Mouse (Mus musculus) layer of hippocampus, adult 2 months (tissue): ENCODE measurements around the gene Tmbim7. TPM values are rescaled to one million over a fixed set of nuclear protein-coding genes. Genes with fewer than 3 reads are reported as not detected.
A peak's percentile ranks its signal among the peaks of the same experiment; 100 is the strongest.
"Not testable (repeated sequence)": the region's sequence is repeated elsewhere in the genome, so short reads cannot be mapped to it uniquely, and the experiment has no call there.

Source experiments
- DNase-seq, 2 experiments: peaks; one replicate each; pipeline ENCODE4 v3.0.0; 2022; ENCODE audit warnings: low spot score in 2 of 2
- H3K27ac ChIP-seq: fragments of 200-600 bp; 2 replicates; pipeline ENCODE4 v1.8.1; 2022
- H3K4me3 ChIP-seq: fragments of 200-600 bp; 2 replicates; pipeline ENCODE4 v1.8.1; 2022; ENCODE audit warnings: mild to moderate bottlenecking
- CTCF ChIP-seq: fragments of 200-600 bp; conservative IDR thresholded peaks from 2 replicates; pipeline ENCODE4 v1.8.1; 2022; ENCODE audit warnings: antibody characterized with exemption, mild to moderate bottlenecking, moderate library complexity
- total RNA-seq, 2 experiments: library from RNA; stranded (reverse); gene quantifications; 2 replicates each; pipeline ENCODE4 v1.2.3; 2021

The Tmbim7 gene
- total RNA-seq, 2 experiments from 2014 or later, result not detected

GRCm38 (mm10) chr5:3646991-3647707 lies 3.8 kb upstream of the Tmbim7 start:
- TF ChIP-seq CTCF, result peak; percentile 79
- Histone ChIP-seq H3K27ac (peak overlapping the region; percentile 96), H3K4me3 (peak overlapping the region; percentile 62)
- peak; percentile 60 to 65 for DNase-seq

DNA sequence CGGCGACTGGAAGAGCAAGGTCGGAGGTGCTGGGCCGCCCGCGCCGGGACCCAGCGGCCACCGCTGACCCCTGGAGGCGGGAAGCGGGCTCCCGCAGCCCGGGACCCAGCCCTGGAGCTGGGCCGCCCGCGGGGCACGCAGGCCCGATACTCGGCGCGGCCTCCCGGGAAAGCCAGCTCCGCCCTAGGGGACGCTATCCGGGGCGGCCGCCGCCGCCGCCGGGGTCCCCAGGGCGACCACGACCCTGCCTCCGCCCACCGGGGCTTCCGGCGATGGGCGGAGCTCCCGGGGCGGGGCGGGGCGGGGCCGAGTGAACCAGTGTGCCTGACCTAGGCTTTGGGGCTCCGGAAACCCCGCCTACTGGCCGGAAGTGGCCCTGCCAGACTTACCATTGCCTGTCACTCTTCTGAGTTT lies 3.3 kb upstream of the Tmbim7 start:
- H3K27ac ChIP-seq, result peak overlapping the region; percentile 96
- peak; percentile 56 for TF ChIP-seq CTCF
- peak; percentile 80 to 84 for DNase-seq

GRCm38 (mm10) chr5:3648206-3648848 lies 2.7 kb upstream of the Tmbim7 start:
- peak overlapping the region; percentile 32 for H3K4me3 ChIP-seq
- TF ChIP-seq CTCF, result no peak
- DNase-seq, result no peak
- H3K27ac ChIP-seq, result no peak overlapping the region

More for the DNA sequence above, 3.3 kb upstream of the Tmbim7 start:
- H3K4me3 ChIP-seq, result peak overlapping the region; percentile 62

GRCm38 (mm10) chr5:3648849-3649210 lies 2.2 kb upstream of the Tmbim7 start:
- no peak for TF ChIP-seq CTCF
- no peak for DNase-seq
- Histone ChIP-seq H3K4me3 (no peak overlapping the region), H3K27ac (no peak overlapping the region)

GRCm38 (mm10) chr5:3651621-3652020 lies 640 bp downstream of the Tmbim7 start:
- H3K4me3 ChIP-seq, result no peak overlapping the region
- H3K27ac ChIP-seq, result no peak overlapping the region
- DNase-seq, result no peak
- TF ChIP-seq CTCF, result no peak

DNA sequence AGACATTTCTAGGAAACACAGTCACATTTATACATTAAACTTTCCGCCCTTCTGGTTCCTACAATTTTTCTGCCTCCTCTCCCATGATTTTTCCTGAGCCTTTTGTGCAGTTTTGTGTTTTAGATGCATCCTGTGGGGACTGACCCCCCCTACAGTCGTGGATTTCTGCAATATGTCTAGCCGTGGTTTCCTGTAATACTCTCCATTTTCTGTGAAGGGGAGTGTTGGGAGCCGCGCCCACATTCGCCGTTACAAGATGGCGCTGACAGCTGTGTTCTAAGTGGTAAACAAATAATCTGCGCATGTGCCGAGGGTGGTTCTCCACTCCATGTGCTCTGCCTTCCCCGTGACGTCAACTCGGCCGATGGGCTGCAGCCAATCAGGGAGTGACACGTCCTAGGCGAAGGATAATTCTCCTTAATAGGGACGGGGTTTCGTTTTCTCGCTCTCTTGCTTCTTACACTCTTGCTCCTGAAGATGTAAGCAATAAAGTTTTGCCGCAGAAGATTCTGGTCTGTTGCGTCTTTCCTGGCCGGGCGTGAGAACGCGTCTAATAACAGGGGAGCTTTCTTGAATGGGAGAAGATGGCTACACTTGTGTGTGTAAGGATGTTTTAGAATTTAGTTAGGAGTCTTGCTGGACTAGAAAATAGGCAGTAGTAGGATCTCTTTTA lies 2.1 kb downstream of the Tmbim7 start:
- not testable (repeated sequence) for H3K27ac ChIP-seq, DNase-seq, H3K4me3 ChIP-seq

DNA sequence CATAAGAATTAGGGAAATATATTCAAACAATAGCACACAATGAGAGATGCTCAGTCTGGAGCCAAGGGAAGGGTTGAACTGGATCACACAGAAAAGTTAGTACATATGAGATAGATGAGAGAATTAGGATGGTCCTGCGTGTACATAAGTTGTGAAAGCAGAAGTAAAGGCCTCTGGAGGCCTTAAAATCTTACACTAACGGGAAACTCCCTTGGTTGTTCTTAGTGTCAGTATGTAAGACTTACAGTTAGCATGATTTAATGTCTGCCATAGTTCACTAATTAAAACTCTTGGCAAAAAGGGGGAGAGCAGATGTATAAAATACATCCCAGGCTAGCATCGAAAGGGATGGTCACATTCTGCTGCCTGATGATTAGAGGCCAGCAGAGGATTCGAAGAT lies 2.8 kb downstream of the Tmbim7 start:
- DNase-seq, result no peak
- no peak for TF ChIP-seq CTCF
- Histone ChIP-seq H3K27ac (no peak overlapping the region), H3K4me3 (no peak overlapping the region)

DNA sequence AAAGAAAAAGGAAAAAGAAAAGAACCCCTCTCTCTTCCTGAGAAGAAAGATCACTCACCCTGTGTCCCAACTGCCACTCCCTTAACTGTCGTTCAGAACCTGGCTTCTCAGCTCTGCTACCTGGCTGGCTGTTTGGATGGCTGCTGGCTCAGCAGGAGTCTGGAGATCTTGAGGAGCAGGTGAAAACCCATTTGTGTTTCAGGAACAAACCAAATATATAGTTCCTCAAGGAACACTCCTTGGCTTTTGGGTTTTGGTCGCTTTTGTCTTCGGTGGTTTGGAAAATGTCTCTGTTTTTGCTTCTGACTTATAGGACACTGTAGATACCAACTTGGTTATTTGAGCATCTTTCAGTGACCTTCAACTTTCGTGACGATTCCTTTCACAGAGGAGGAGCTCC lies 6.1 kb downstream of the Tmbim7 start, which contains the start of gene Gatad1:
Gene Gatad1, minus strand, starts transcription at position 101 of the 400 bp plus-strand sequence.
- no peak for TF ChIP-seq CTCF
- Histone ChIP-seq H3K4me3 (no peak within 1 kb of the TSS), H3K27ac (no peak within 1 kb of the TSS)
- DNase-seq, result no peak

DNA sequence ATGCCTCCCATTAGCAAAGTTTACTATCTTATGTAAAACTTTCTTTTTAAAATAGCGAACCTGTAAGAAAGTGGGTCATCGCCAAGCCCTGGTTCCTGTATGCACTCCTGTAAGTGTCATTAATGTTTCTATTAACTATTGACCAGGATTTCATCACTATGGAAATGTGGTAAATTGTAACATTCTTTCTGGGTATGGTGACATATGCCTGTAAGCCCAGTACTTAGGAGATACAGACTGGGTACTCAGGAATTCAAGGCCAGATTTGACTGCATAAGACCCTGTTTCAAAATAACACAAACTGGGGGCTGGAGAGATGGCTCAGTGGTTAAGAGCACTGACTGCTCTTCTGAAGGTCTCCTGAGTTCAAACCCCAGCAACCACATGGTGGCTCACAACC lies 14.2 kb downstream of the Tmbim7 start:
- TF ChIP-seq CTCF, result no peak
- no peak for DNase-seq
- Histone ChIP-seq H3K4me3 (no peak overlapping the region), H3K27ac (no peak overlapping the region)

- DNase-seq, result no peak
- TF ChIP-seq CTCF, result no peak
- Histone ChIP-seq H3K4me3 (no peak overlapping the region), H3K27ac (no peak overlapping the region)
Measured at GRCm38 (mm10) chr5:3666585-3666984, 15.6 kb downstream of the Tmbim7 start.

GRCm38 (mm10) chr5:3669938-3670554 lies 19.1 kb downstream of the Tmbim7 start:
- H3K4me3 ChIP-seq, result no peak overlapping the region
- no peak overlapping the region for H3K27ac ChIP-seq
- DNase-seq, result no peak
- no peak for TF ChIP-seq CTCF

DNA sequence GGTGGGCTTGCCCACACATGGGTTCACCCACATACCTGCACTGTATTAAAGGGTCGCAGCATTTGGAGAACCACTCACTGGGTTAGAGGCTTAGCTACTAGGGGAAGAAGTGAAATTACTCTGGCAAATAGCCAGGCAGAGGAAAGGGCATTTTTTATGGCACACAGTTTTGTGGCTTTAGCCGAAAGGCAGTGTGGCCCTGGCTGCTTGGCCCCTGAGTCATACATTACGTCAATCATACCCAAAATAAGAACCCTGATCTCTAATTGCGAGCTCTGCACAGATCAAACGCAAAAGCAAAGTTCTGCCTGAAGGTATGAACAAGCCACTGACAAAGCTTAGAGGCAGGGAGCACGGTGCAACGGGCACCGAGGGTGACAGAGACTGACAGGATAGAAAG lies 37.3 kb downstream of the Tmbim7 start:
- no peak overlapping the region for H3K4me3 ChIP-seq
- no peak overlapping the region for H3K27ac ChIP-seq
- no peak for TF ChIP-seq CTCF
- DNase-seq, result no peak

DNA sequence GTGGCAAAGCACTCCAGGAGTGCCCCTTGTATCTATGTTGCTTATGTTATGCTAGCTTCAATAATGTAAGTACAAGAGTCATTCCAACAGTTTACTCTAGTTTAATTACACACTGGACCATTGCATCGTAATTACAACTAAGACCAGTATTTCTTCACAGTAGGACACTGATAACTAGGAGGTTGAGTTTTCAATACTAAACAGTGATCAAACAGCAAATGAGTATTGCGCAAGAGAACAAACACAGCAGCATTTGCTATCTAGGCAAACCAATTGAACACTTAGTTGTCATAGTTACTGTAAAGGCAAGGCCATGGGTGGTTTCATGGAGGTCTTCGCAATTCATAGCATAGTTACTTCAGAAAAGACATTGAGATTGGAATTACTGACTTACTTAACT lies 40.3 kb downstream of the Tmbim7 start:
- no peak overlapping the region for H3K4me3 ChIP-seq
- no peak for TF ChIP-seq CTCF
- H3K27ac ChIP-seq, result no peak overlapping the region
- DNase-seq, result no peak
